Mouse (Mus musculus): ENCODE data around the gene Hsd17b3. TPM values are rescaled to one million over a fixed set of nuclear protein-coding genes. Genes with fewer than 3 reads are reported as not detected.

Hsd17b3 gene
- polyA plus RNA-seq, 1 experiment from 2014 or later = not detected

DNA sequence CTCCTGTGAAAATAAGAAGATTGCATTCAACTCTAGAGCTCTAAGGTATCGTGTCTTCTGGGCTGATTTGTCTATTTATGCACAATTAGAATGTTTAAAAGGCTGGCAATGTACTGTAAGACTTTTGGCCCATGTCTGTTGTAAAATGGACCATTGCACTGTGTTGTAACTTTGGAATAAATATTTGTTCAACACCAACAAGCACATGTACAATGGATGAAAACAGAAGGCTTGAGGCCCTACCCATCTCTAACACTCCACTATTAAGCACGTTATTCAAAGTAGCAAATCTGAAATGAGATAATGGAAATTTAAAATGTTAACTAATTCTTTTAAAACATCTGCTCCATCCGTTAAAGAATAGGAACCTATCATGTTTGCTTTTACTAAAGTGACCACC lies 18.1 kb upstream of the Hsd17b3 start:
- Histone ChIP-seq H3K4me3 (replicated peaks) (no peak overlapping the region), H3K9me3 (no peaks in the 10 kb centered on the region), H3K36me3 (no peaks in the 10 kb centered on the region), H3K27ac (no peak overlapping the region), H3K4me1 (replicated peaks) (peaks cover 11% of the 10 kb centered on the region), H3K27me3 (no peaks in the 10 kb centered on the region), H3K9ac (replicated peaks) (no peak overlapping the region), H3K4me2 (no peak overlapping the region)
- no peak for ATAC-seq (ENCODE audit: insufficient number of reproducible peaks, insufficient read depth, low FRiP score, low TSS enrichment, low read depth)
- 83% methylated on average over 3 of the region's 3 CpGs for WGBS

DNA sequence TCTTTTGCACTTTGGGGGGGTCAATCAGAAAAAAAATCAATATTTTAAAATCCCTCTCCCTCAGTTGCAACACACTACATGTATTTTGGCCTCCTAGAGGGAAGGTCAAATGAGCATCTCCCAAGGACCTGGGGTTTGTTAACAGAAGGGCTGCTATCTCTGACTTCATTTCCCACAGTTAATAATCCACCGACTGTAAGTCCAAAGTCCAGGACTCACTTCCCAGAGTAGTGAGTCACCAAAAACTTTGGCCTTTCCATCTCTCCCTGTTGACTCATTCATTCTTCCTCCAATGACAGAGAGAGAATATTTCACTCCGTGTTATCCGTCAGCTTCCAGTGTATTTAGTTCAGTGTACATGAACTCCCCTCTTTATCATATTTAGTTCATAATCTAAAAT lies 16.7 kb upstream of the Hsd17b3 start:
- no peak overlapping the region for H3K4me3 ChIP-seq (replicated peaks)
- H3K9me3 ChIP-seq = no peaks in the 10 kb centered on the region
- no peaks in the 10 kb centered on the region for H3K36me3 ChIP-seq
- no peak for ATAC-seq (ENCODE audit: insufficient number of reproducible peaks, insufficient read depth, low FRiP score, low TSS enrichment, low read depth)
- H3K27me3 ChIP-seq = no peaks in the 10 kb centered on the region
- 97% methylated on average over 3 of the region's 3 CpGs for WGBS
- H3K9ac ChIP-seq (replicated peaks) = no peak overlapping the region
- H3K27ac ChIP-seq = no peak overlapping the region
- H3K4me1 ChIP-seq (replicated peaks) = peaks cover 11% of the 10 kb centered on the region
- H3K4me2 ChIP-seq = no peak overlapping the region

DNA sequence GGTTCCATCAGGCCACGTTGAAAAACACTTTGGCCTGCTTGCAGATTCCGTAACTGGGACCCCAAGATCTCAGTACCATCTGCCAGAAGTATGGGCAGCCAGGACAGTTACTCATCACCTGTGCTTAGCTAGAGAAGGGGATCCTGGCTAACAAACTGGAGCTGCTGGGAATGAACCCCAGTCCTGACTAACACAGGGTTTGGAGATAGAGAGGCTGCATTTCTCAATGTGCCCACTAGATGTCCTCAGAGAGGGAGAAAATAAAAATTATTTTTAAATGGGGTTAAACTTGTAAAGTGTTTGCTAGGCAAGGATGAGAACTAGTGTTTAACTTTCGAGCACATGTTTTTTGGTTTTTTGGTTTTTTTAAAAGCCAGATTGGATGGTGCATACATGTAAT lies 11.2 kb upstream of the Hsd17b3 start:
- ATAC-seq (ENCODE audit: insufficient number of reproducible peaks, insufficient read depth, low FRiP score, low TSS enrichment, low read depth) = no peak

DNA sequence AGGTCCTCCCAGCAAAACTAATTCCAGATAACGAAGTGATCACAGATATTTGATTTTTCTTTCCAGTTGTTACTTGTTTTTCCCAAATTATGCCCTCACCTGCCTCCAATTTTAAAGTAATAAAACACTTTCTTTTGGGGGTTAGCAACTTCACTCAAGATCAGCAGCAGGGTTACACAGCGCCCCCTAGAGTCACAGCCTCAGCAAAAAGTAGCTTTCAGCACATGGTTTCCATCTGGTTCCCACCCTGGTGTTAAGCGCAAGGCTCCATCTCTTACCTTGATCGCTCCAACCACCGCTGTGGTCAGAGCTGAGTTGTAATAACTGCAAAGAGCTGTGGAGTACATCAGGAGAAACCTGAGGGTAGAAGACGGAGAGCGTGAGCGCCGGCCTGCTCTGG lies 10.0 kb upstream of the Hsd17b3 start:
- H3K27me3 ChIP-seq = no peaks in the 10 kb centered on the region
- H3K4me1 ChIP-seq (replicated peaks) = no peaks in the 10 kb centered on the region
- H3K36me3 ChIP-seq = no peaks in the 10 kb centered on the region
- H3K4me2 ChIP-seq = no peak overlapping the region
- no peak for ATAC-seq (ENCODE audit: insufficient number of reproducible peaks, insufficient read depth, low FRiP score, low TSS enrichment, low read depth)
- H3K4me3 ChIP-seq (replicated peaks) = no peak overlapping the region
- WGBS = 68% methylated on average over 9 of the region's 9 CpGs
- no peak overlapping the region for H3K9ac ChIP-seq (replicated peaks)
- no peaks in the 10 kb centered on the region for H3K9me3 ChIP-seq
- H3K27ac ChIP-seq = no peak overlapping the region

More for the DNA sequence above, 11.2 kb upstream of the Hsd17b3 start:
- Histone ChIP-seq H3K9ac (replicated peaks) (no peak overlapping the region), H3K4me1 (replicated peaks) (no peaks in the 10 kb centered on the region), H3K4me3 (replicated peaks) (no peak overlapping the region), H3K27me3 (no peaks in the 10 kb centered on the region), H3K36me3 (no peaks in the 10 kb centered on the region), H3K27ac (no peak overlapping the region), H3K9me3 (no peaks in the 10 kb centered on the region), H3K4me2 (no peak overlapping the region)
- WGBS = 71% methylated on average over 3 of the region's 3 CpGs

DNA sequence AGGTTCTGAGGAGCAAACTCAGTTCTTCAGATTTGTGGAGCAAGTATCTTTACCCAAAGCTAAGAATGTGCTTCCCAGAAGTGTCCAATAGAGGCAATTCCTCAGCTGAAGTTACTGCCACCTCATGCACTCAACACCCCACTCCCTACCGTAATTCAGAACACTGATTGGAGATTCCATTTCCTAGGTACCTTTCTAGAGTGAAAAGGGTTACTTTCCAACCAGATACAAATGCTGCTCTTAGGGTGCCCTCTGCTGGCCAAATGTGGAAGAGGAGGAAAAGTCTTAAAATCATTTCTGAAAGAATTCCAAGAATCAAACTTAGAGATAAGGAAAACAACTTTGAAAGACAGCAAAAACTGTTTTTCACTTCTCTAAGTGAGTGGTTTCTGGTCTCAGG lies 4.3 kb upstream of the Hsd17b3 start:
- no peak overlapping the region for H3K4me2 ChIP-seq
- H3K4me3 ChIP-seq (replicated peaks) = no peak overlapping the region
- 4% methylated on average over 1 of the region's 1 CpGs for WGBS
- H3K9ac ChIP-seq (replicated peaks) = no peak overlapping the region
- ATAC-seq (ENCODE audit: insufficient number of reproducible peaks, insufficient read depth, low FRiP score, low TSS enrichment, low read depth) = no peak
- H3K36me3 ChIP-seq = no peaks in the 10 kb centered on the region
- no peaks in the 10 kb centered on the region for H3K9me3 ChIP-seq
- no peak overlapping the region for H3K27ac ChIP-seq
- H3K4me1 ChIP-seq (replicated peaks) = no peaks in the 10 kb centered on the region; the same call in 1 of the 2 replicates
- H3K27me3 ChIP-seq = no peaks in the 10 kb centered on the region

DNA sequence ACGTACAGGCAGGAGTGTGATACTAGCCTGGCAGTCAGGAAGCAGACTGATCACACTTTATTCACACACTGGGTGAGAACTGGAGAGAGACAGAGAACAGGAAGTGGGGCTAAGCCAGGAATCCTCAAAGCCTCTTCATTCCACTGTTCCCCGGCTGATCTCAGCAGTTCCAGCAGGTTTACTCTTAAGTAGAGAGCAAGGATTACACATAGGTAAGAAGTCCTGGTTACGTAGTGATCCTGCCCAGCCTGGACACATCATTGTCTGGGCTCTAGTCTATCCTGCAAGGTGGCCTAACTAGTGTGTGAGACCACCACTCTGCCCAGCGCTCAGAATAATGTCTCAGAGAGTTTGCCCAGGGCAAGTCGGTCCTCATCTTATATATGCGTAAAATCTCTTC lies 3.7 kb upstream of the Hsd17b3 start:
- Histone ChIP-seq H3K9me3 (no peaks in the 10 kb centered on the region), H3K4me3 (replicated peaks) (no peak overlapping the region), H3K4me1 (replicated peaks) (no peaks in the 10 kb centered on the region; the same call in 1 of the 2 replicates), H3K4me2 (no peak overlapping the region), H3K27me3 (no peaks in the 10 kb centered on the region), H3K27ac (no peak overlapping the region), H3K36me3 (no peaks in the 10 kb centered on the region), H3K9ac (replicated peaks) (no peak overlapping the region)
- ATAC-seq (ENCODE audit: insufficient number of reproducible peaks, insufficient read depth, low FRiP score, low TSS enrichment, low read depth) = no peak
- WGBS = 61% methylated on average over 6 of the region's 6 CpGs

DNA sequence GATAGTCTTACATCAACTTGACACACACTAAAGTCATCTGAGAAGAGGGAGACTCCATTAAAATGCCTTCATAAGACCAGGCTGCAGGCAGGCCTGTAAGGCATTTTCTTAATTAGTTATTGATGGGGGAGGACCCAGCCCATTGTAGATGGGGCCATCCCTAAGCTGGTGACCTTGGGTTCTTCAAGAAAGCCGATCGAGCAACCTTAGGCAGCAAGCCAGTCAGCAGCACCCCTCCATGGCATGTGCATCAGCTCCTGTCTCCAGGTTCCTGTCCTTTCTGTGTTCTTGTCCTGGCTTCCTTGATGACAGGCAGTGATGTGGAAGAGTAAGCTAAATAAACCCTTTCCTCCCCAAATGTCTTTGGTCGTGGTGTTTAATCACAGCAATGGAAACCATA lies 3.1 kb upstream of the Hsd17b3 start:
- H3K9me3 ChIP-seq = no peaks in the 10 kb centered on the region
- WGBS = 50% methylated on average over 3 of the region's 3 CpGs
- H3K4me1 ChIP-seq (replicated peaks) = no peaks in the 10 kb centered on the region; the same call in 1 of the 2 replicates
- no peak overlapping the region for H3K27ac ChIP-seq
- ATAC-seq (ENCODE audit: insufficient number of reproducible peaks, insufficient read depth, low FRiP score, low TSS enrichment, low read depth) = no peak
- no peaks in the 10 kb centered on the region for H3K36me3 ChIP-seq
- H3K27me3 ChIP-seq = no peaks in the 10 kb centered on the region
- no peak overlapping the region for H3K4me3 ChIP-seq (replicated peaks)
- H3K9ac ChIP-seq (replicated peaks) = no peak overlapping the region
- H3K4me2 ChIP-seq = no peak overlapping the region

DNA sequence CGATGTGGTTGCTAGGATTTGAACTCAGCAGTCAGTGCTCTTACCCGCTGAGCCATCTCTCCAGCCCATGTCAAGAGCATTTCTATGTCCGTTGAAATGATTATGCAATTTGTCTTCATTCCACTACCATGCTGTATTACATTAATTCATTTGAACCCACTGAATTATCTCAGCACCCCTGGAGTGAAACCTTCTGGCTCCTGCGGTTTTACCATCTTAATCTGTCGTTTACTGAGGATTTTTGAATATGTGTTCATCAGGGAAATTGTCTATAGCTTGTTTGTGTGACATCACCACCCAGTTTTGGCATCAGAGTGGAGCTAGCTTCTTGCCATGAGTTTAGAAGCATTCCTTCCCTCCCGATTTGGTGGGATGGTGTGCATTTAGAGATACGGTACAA lies 2.0 kb upstream of the Hsd17b3 start:
- Histone ChIP-seq H3K9ac (replicated peaks) (no peak overlapping the region), H3K4me1 (replicated peaks) (no peaks in the 10 kb centered on the region; the same call in 1 of the 2 replicates), H3K27ac (no peak overlapping the region), H3K9me3 (no peaks in the 10 kb centered on the region), H3K4me3 (replicated peaks) (no peak overlapping the region), H3K27me3 (no peaks in the 10 kb centered on the region), H3K4me2 (no peak overlapping the region), H3K36me3 (no peaks in the 10 kb centered on the region)
- 68% methylated on average over 7 of the region's 7 CpGs for WGBS
- ATAC-seq (ENCODE audit: insufficient number of reproducible peaks, insufficient read depth, low FRiP score, low TSS enrichment, low read depth) = no peak

DNA sequence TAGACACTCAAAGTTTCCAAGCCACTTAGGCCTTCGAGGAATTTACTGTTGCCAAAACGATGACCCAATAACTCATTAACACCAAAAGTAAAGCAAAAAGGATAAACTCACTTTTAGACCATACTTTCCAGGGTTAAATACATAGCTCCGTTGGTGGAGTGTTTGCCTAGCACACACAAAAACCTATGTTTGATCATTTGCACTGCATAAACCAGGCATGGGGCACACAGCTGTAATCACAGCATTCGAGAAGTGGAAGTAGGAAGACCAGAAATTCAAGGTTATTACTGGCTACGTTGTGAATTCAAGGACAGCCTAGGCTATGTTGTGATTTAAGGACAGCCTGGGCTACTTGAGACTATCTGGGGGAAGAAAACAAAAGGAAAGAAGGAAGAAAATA lies 1.2 kb upstream of the Hsd17b3 start:
- H3K4me2 ChIP-seq = no peak overlapping the region
- 82% methylated on average over 5 of the region's 5 CpGs for WGBS
- ATAC-seq (ENCODE audit: insufficient number of reproducible peaks, insufficient read depth, low FRiP score, low TSS enrichment, low read depth) = no peak
- no peak overlapping the region for H3K27ac ChIP-seq
- no peaks in the 10 kb centered on the region for H3K9me3 ChIP-seq
- no peak overlapping the region for H3K9ac ChIP-seq (replicated peaks)
- H3K4me1 ChIP-seq (replicated peaks) = no peaks in the 10 kb centered on the region; the same call in 1 of the 2 replicates
- no peaks in the 10 kb centered on the region for H3K36me3 ChIP-seq
- H3K4me3 ChIP-seq (replicated peaks) = no peak overlapping the region
- H3K27me3 ChIP-seq = no peaks in the 10 kb centered on the region

DNA sequence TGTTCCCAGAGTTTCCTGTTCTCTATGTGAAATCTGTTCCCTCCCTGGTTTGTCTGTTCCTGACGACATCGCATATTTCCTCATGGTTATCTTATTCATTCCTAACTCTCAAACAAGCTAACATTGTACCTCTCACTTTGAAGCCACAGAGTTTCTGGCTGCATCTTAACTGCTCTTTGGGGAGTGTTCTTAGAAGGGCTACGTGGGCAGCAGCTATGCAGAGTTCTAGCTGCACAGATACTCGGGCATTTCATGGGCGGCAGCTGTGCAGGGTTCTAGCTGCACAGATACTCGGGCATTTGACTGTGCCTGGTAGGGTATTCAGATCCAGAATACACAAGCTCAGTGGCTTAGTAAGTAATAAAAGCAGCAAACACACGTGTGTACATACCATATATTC lies 973 bp downstream of the Hsd17b3 start:
- Histone ChIP-seq H3K4me1 (replicated peaks) (no peaks in the 10 kb centered on the region; the same call in 1 of the 2 replicates), H3K27me3 (no peaks in the 10 kb centered on the region), H3K4me3 (replicated peaks) (no peak overlapping the region), H3K9ac (replicated peaks) (no peak overlapping the region), H3K9me3 (no peaks in the 10 kb centered on the region), H3K4me2 (no peak overlapping the region), H3K36me3 (no peaks in the 10 kb centered on the region), H3K27ac (no peak overlapping the region)
- ATAC-seq (ENCODE audit: insufficient number of reproducible peaks, insufficient read depth, low FRiP score, low TSS enrichment, low read depth) = no peak
- 85% methylated on average over 7 of the region's 7 CpGs for WGBS

DNA sequence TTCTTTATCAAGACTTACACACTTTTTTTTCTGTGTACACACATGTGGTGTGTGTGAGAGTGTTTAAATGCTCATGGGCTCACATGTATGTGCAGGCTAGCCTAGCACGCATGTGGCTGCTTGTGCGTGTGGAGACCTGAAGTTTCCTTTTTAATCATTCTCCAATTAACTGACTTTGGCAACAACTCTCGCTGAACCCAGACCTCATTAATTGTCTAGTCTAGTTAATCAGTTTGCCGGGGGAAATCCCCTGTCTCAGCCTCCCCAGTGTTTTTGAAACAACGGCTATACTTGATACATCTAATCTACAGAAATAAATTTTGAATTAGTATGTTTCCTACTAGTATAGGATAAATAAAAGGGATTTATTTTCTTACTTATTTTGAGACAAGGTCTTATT lies 3.0 kb downstream of the Hsd17b3 start:
- ATAC-seq (ENCODE audit: insufficient number of reproducible peaks, insufficient read depth, low FRiP score, low TSS enrichment, low read depth) = no peak
- no peak overlapping the region for H3K4me3 ChIP-seq (replicated peaks)
- no peaks in the 10 kb centered on the region for H3K36me3 ChIP-seq
- H3K27ac ChIP-seq = no peak overlapping the region
- 84% methylated on average over 5 of the region's 5 CpGs for WGBS
- H3K27me3 ChIP-seq = no peaks in the 10 kb centered on the region
- H3K4me2 ChIP-seq = no peak overlapping the region
- peaks cover 9% of the 10 kb centered on the region; the same call in 1 of the 2 replicates for H3K4me1 ChIP-seq (replicated peaks)
- no peaks in the 10 kb centered on the region for H3K9me3 ChIP-seq
- H3K9ac ChIP-seq (replicated peaks) = no peak overlapping the region

DNA sequence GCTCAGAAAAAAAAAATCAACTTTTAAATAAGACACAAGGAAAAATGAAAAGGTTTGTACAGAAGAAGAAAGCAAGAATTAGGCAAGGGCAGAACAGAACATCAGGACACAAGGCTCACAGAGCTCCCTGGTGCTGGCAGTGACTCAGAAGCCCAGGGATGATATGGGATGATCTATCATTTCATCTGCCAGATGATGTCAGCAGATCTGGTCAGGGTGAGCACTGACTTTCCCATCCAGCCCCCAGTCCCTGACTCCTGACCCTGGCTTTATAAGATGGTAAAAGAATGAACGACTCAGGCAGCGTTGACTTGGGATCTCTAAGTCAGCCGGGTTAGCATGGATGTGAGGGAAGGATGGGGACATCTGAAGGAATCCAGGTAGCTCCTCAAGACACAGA lies 5.7 kb downstream of the Hsd17b3 start:
- no peak overlapping the region for H3K27ac ChIP-seq
- no peak for ATAC-seq (ENCODE audit: insufficient number of reproducible peaks, insufficient read depth, low FRiP score, low TSS enrichment, low read depth)
- no peaks in the 10 kb centered on the region for H3K36me3 ChIP-seq
- 77% methylated on average over 3 of the region's 3 CpGs for WGBS
- H3K4me3 ChIP-seq (replicated peaks) = no peak overlapping the region
- H3K9ac ChIP-seq (replicated peaks) = no peak overlapping the region
- H3K4me2 ChIP-seq = no peak overlapping the region
- peaks cover 9% of the 10 kb centered on the region; the same call in 1 of the 2 replicates for H3K4me1 ChIP-seq (replicated peaks)
- H3K27me3 ChIP-seq = no peaks in the 10 kb centered on the region
- no peaks in the 10 kb centered on the region for H3K9me3 ChIP-seq

All from limb, embryonic 12.5 days (tissue).